Mouse (Mus musculus): ENCODE measurements around the gene Cer1. TPM values are rescaled to one million over a fixed set of nuclear protein-coding genes. Genes with fewer than 3 reads are reported as not detected.

Gene Cer1
- polyA plus RNA-seq (2015; fragmentation: Nextera tagmentation; extraction: Ambion mirVana), result not detected in 2 replicates

GRCm38 (mm10) chr4:82884636-82885534 is at the start of gene Cer1:
Cer1 (minus strand) TSS chr4:82885148.

GRCm38 (mm10) chr4:82859131-82860125 is 25.5 kb downstream of the Cer1 start, which contains the start of gene Zdhhc21:
Zdhhc21 (minus strand) TSS chr4:82859958.

Other genes with a start within 250 kb of the Cer1 start
- 11.9 and 13.9 TPM in 2 replicates for gene Nfib, start 179.4 kb downstream of the Cer1 start, polyA plus RNA-seq (2015; fragmentation: Nextera tagmentation; extraction: Ambion mirVana)
- 3.5 and 4.9 TPM in 2 replicates for gene Zdhhc21, start 25.2 kb downstream of the Cer1 start, polyA plus RNA-seq (2015; fragmentation: Nextera tagmentation; extraction: Ambion mirVana)
- gene Frem1, start 167.2 kb upstream of the Cer1 start, polyA plus RNA-seq (2015; fragmentation: Nextera tagmentation; extraction: Ambion mirVana), result 10.2 and 12.7 TPM in 2 replicates